Mouse (Mus musculus) olfactory bulb, adult 2 months (tissue): ENCODE results near the gene Olfr1418.

ENCODE experiments used
- CTCF ChIP-seq: fragments of 200-500 bp; IDR thresholded peaks from 2 replicates; pipeline ENCODE4 v1.5.1; 2012; ENCODE audit warnings: low read depth, mild to moderate bottlenecking, low read length, moderate library complexity; ENCODE audit not compliant: insufficient read depth
- POLR2A ChIP-seq: fragments of 200-500 bp; IDR thresholded peaks from 2 replicates; pipeline ENCODE4 v1.6.1; 2012; ENCODE audit warnings: mild to moderate bottlenecking, low read depth, low read length, moderate library complexity; ENCODE audit not compliant: insufficient read depth

GRCm38 (mm10) chr19:11839119-11839518, 21.7 kb downstream of the Olfr1418 start, which contains the start of gene Olfr1417:
- TF ChIP-seq CTCF (no peak), POLR2A (no peak)
